Mouse (Mus musculus) embryonic fibroblast, embryonic 13.5 days (primary cell): ENCODE results near the gene Atg7. TPM values are rescaled to one million over a fixed set of nuclear protein-coding genes. Genes with fewer than 3 reads are reported as not detected.

Source experiments
- H3K27ac ChIP-seq: 2 replicates; pipeline ENCODE4 v1.5.1; 2012; ENCODE audit warnings: low read length, control low read depth, inconsistent platforms; ENCODE audit not compliant: insufficient read depth
- H3K4me1 ChIP-seq: 2 replicates; pipeline ENCODE4 v1.6.1; 2011; ENCODE audit warnings: low read length; ENCODE audit not compliant: control insufficient read depth, insufficient read depth
- H3K4me3 ChIP-seq: 2 replicates; pipeline ENCODE4 v1.5.1; 2011; ENCODE audit warnings: mild to moderate bottlenecking, control low read depth, low read length; ENCODE audit not compliant: insufficient read depth
- CTCF ChIP-seq: IDR thresholded peaks from 2 replicates; pipeline ENCODE4 v1.5.1; 2011; ENCODE audit warnings: mild to moderate bottlenecking, control low read depth, low read length, moderate library complexity, borderline replicate concordance; ENCODE audit not compliant: insufficient read depth
- POLR2A ChIP-seq: IDR thresholded peaks from 2 replicates; pipeline ENCODE4 v1.6.1; 2011; ENCODE audit warnings: low read depth, mild to moderate bottlenecking, control low read depth, low read length, moderate library complexity
- polyA plus RNA-seq: library from polyadenylated mRNA; stranded (reverse); fragments of >200 nt; gene quantifications from 2 replicates; pipeline ENCODE4 v1.2.4, GENCODE M21; 2011; ENCODE audit warnings: low read depth; ENCODE audit not compliant: missing spikeins, insufficient read length

Gene Atg7
- polyA plus RNA-seq, 1 experiment: 14.8 TPM

GRCm38 (mm10) chr6:114890411-114891115 is 247.7 kb downstream of the Atg7 start:
- Histone ChIP-seq H3K4me3 (no peak overlapping the region), H3K27ac (peak overlapping the region; percentile 65), H3K4me1 (peaks cover 19% of the 10 kb centered on the region)
- TF ChIP-seq CTCF (no peak), POLR2A (no peak)

- TF ChIP-seq POLR2A (no peak), CTCF (no peak)
- no peak overlapping the region for H3K4me3 ChIP-seq
- peaks cover 19% of the 10 kb centered on the region for H3K4me1 ChIP-seq
- peak overlapping the region; percentile 65 for H3K27ac ChIP-seq
Measured at GRCm38 (mm10) chr6:114891272-114891671, 248.4 kb downstream of the Atg7 start.

GRCm38 (mm10) chr6:114891771-114892170 is 248.9 kb downstream of the Atg7 start:
- no peak overlapping the region for H3K4me3 ChIP-seq
- H3K27ac ChIP-seq: peak overlapping the region; percentile 42
- TF ChIP-seq POLR2A (no peak), CTCF (no peak)
- peaks cover 19% of the 10 kb centered on the region for H3K4me1 ChIP-seq

GRCm38 (mm10) chr6:114892363-114892762 is 249.5 kb downstream of the Atg7 start:
- H3K4me3 ChIP-seq: no peak overlapping the region
- TF ChIP-seq POLR2A: no peak
- TF ChIP-seq CTCF: no peak
- H3K4me1 ChIP-seq: peaks cover 19% of the 10 kb centered on the region
- peak overlapping the region; percentile 42 for H3K27ac ChIP-seq

GRCm38 (mm10) chr6:114893427-114894209 is 250.7 kb downstream of the Atg7 start:
- no peak for TF ChIP-seq CTCF
- no peak for TF ChIP-seq POLR2A
- Histone ChIP-seq H3K27ac (no peak overlapping the region), H3K4me3 (no peak overlapping the region), H3K4me1 (peaks cover 15% of the 10 kb centered on the region)

GRCm38 (mm10) chr6:114894548-114895106 is 251.7 kb downstream of the Atg7 start:
- Histone ChIP-seq H3K4me1 (peaks cover 11% of the 10 kb centered on the region), H3K4me3 (no peak overlapping the region), H3K27ac (no peak overlapping the region)
- TF ChIP-seq POLR2A (no peak), CTCF (no peak)

GRCm38 (mm10) chr6:114895191-114895590 is 252.3 kb downstream of the Atg7 start:
- peaks cover 11% of the 10 kb centered on the region for H3K4me1 ChIP-seq

GRCm38 (mm10) chr6:114896281-114896680 is 253.4 kb downstream of the Atg7 start:
- Histone ChIP-seq H3K4me3 (no peak overlapping the region), H3K27ac (no peak overlapping the region), H3K4me1 (peaks cover 5% of the 10 kb centered on the region)
- TF ChIP-seq POLR2A: no peak
- TF ChIP-seq CTCF: no peak

More at GRCm38 (mm10) chr6:114895191-114895590, 252.3 kb downstream of the Atg7 start:
- Histone ChIP-seq H3K4me3 (no peak overlapping the region), H3K27ac (no peak overlapping the region)
- TF ChIP-seq CTCF: no peak
- TF ChIP-seq POLR2A: no peak

- H3K27ac ChIP-seq: no peak overlapping the region
- TF ChIP-seq POLR2A (no peak), CTCF (no peak)
- no peak overlapping the region for H3K4me3 ChIP-seq
- H3K4me1 ChIP-seq: peaks cover 10% of the 10 kb centered on the region
Measured at GRCm38 (mm10) chr6:114898949-114899348, 256.1 kb downstream of the Atg7 start.
